Mouse (Mus musculus) forebrain, embryonic 13.5 days (tissue): ENCODE measurements at regions not wholly inside any gene's neighbourhood (a gene's known extent, or its start where the extent isn't known, plus 50 kb on each side); places are given as distances from the start of the nearest gene placed in this dataset.
"Not testable (repeated sequence)": the region's sequence is repeated elsewhere in the genome, so short reads cannot be mapped to it uniquely, and the experiment has no call there.

Experiments
- ATAC-seq: fragments of 200-750 bp; cut with Nextera tagmentation; 2 replicates; pipeline ENCODE4 v1.8.0; 2017
- H3K27ac ChIP-seq: fragments of 300-500 bp; sonication (generic); 2 replicates; pipeline ENCODE4 v1.5.1; 2015; ENCODE audit warnings: inconsistent platforms, mild to moderate bottlenecking, moderate library complexity
- H3K27me3 ChIP-seq: fragments of 300-500 bp; sonication (generic); 2 replicates; pipeline ENCODE4 v1.6.1; 2015; ENCODE audit warnings: mild to moderate bottlenecking, inconsistent platforms
- H3K36me3 ChIP-seq: fragments of 300-500 bp; sonication (generic); 2 replicates; pipeline ENCODE4 v1.6.1; 2015; ENCODE audit warnings: mild to moderate bottlenecking, inconsistent platforms; ENCODE audit not compliant: poor library complexity, severe bottlenecking
- H3K4me1 ChIP-seq: fragments of 300-500 bp; sonication (generic); 2 replicates; pipeline ENCODE4 v1.6.1; 2015; ENCODE audit warnings: inconsistent platforms
- H3K4me2 ChIP-seq: fragments of 300-500 bp; sonication (generic); 2 replicates; pipeline ENCODE4 v1.6.1; 2015; ENCODE audit warnings: inconsistent platforms, mild to moderate bottlenecking, moderate library complexity
- H3K4me3 ChIP-seq: fragments of 300-500 bp; sonication (generic); 2 replicates; pipeline ENCODE4 v1.5.1; 2015; ENCODE audit warnings: mild to moderate bottlenecking, inconsistent platforms
- H3K9ac ChIP-seq: fragments of 300-500 bp; sonication (generic); 2 replicates; pipeline ENCODE4 v1.6.1; 2015; ENCODE audit warnings: mild to moderate bottlenecking, inconsistent platforms
- H3K9me3 ChIP-seq: fragments of 300-500 bp; sonication (generic); replicated peaks from 2 replicates; pipeline ENCODE4 v1.6.1; 2016; ENCODE audit warnings: inconsistent platforms
- WGBS: fragments of 180-500 bp; shearing (Covaris S2); methylation state at CpG from one replicate; pipeline ENCODE4 v1.1.7; 2015; 5-methylcytosine and 5-hydroxymethylcytosine counted together

GRCm38 (mm10) chr17:69563165-69563564 lies 124.0 kb downstream of the Akain1 start:
- H3K4me2 ChIP-seq: no peak overlapping the region
- H3K4me3 ChIP-seq: no peak overlapping the region
- WGBS: 12% methylated on average over 4 of the region's 4 CpGs
- peak; percentile 94 for ATAC-seq
- H3K9me3 ChIP-seq: no peaks in the 10 kb centered on the region
- H3K36me3 ChIP-seq: no peaks in the 10 kb centered on the region
- no peak overlapping the region for H3K9ac ChIP-seq
- H3K27me3 ChIP-seq: no peaks in the 10 kb centered on the region
- no peaks in the 10 kb centered on the region for H3K4me1 ChIP-seq
- H3K27ac ChIP-seq: no peak overlapping the region

GRCm38 (mm10) chr17:69571070-69571669 lies 132.0 kb downstream of the Akain1 start:
- ATAC-seq, H3K9ac ChIP-seq, H3K4me3 ChIP-seq, H3K4me2 ChIP-seq, H3K27ac ChIP-seq, H3K9me3 ChIP-seq, H3K36me3 ChIP-seq, H3K4me1 ChIP-seq, H3K27me3 ChIP-seq: not testable (repeated sequence)
- WGBS: 56% methylated on average over 8 of the region's 8 CpGs

GRCm38 (mm10) chr17:69590553-69590952 lies 151.4 kb downstream of the Akain1 start:
- Histone ChIP-seq H3K27me3 (no peaks in the 10 kb centered on the region), H3K36me3 (no peaks in the 10 kb centered on the region), H3K4me3 (no peak overlapping the region), H3K4me1 (no peaks in the 10 kb centered on the region), H3K27ac (no peak overlapping the region), H3K4me2 (no peak overlapping the region), H3K9me3 (no peaks in the 10 kb centered on the region), H3K9ac (no peak overlapping the region)
- WGBS: 74% methylated on average over 4 of the region's 4 CpGs
- ATAC-seq: no peak

- H3K4me3 ChIP-seq: no peak overlapping the region
- 82% methylated on average over 3 of the region's 3 CpGs for WGBS
- no peak overlapping the region for H3K4me2 ChIP-seq
- no peak overlapping the region for H3K27ac ChIP-seq
- no peaks in the 10 kb centered on the region for H3K4me1 ChIP-seq
- no peaks in the 10 kb centered on the region for H3K36me3 ChIP-seq
- no peaks in the 10 kb centered on the region for H3K27me3 ChIP-seq
- H3K9me3 ChIP-seq: no peaks in the 10 kb centered on the region
- ATAC-seq: 0 out of 2 replicates have a peak, but pooled peaks have one; percentile 16
- H3K9ac ChIP-seq: no peak overlapping the region
These were observed 158.7 kb downstream of the Akain1 start for GRCm38 (mm10) chr17:69597773-69598295.

- H3K4me1 ChIP-seq: no peaks in the 10 kb centered on the region
- no peak overlapping the region for H3K27ac ChIP-seq
- no peak overlapping the region for H3K4me2 ChIP-seq
- no peak for ATAC-seq
- 93% methylated on average over 5 of the region's 5 CpGs for WGBS
- H3K9ac ChIP-seq: no peak overlapping the region
- no peaks in the 10 kb centered on the region for H3K27me3 ChIP-seq
- no peak overlapping the region for H3K4me3 ChIP-seq
- H3K9me3 ChIP-seq: no peaks in the 10 kb centered on the region
- H3K36me3 ChIP-seq: no peaks in the 10 kb centered on the region
These were observed 159.3 kb downstream of the Akain1 start for GRCm38 (mm10) chr17:69598461-69598860.

- H3K27ac ChIP-seq: no peak overlapping the region
- no peaks in the 10 kb centered on the region for H3K9me3 ChIP-seq
- no peaks in the 10 kb centered on the region for H3K4me1 ChIP-seq
- H3K4me3 ChIP-seq: no peak overlapping the region
- H3K9ac ChIP-seq: no peak overlapping the region
- H3K27me3 ChIP-seq: no peaks in the 10 kb centered on the region
- H3K36me3 ChIP-seq: no peaks in the 10 kb centered on the region
- no peak; the same call in 1 of the 2 replicates for ATAC-seq
- H3K4me2 ChIP-seq: no peak overlapping the region
These were observed 164.5 kb downstream of the Akain1 start for GRCm38 (mm10) chr17:69603596-69603995.

GRCm38 (mm10) chr17:69604698-69605097 lies 165.6 kb downstream of the Akain1 start:
- peak; percentile 70 for ATAC-seq
- Histone ChIP-seq H3K4me2 (no peak overlapping the region), H3K4me1 (no peaks in the 10 kb centered on the region), H3K9ac (no peak overlapping the region), H3K4me3 (no peak overlapping the region), H3K9me3 (no peaks in the 10 kb centered on the region), H3K27ac (no peak overlapping the region), H3K27me3 (no peaks in the 10 kb centered on the region), H3K36me3 (no peaks in the 10 kb centered on the region)
- 68% methylated on average over 6 of the region's 6 CpGs for WGBS

GRCm38 (mm10) chr17:69605458-69605857 lies 166.3 kb downstream of the Akain1 start:
- Histone ChIP-seq H3K4me3 (no peak overlapping the region), H3K27ac (no peak overlapping the region), H3K27me3 (no peaks in the 10 kb centered on the region), H3K9ac (no peak overlapping the region), H3K9me3 (no peaks in the 10 kb centered on the region), H3K36me3 (no peaks in the 10 kb centered on the region), H3K4me1 (no peaks in the 10 kb centered on the region), H3K4me2 (no peak overlapping the region)
- WGBS: 78% methylated on average over 9 of the region's 9 CpGs
- no peak for ATAC-seq

- H3K4me3 ChIP-seq: no peak overlapping the region
- no peaks in the 10 kb centered on the region for H3K9me3 ChIP-seq
- H3K27ac ChIP-seq: no peak overlapping the region
- ATAC-seq: peak; percentile 80; the same call in 1 of the 2 replicates
- H3K36me3 ChIP-seq: no peaks in the 10 kb centered on the region
- peaks cover 12% of the 10 kb centered on the region; the same call in 1 of the 2 replicates for H3K27me3 ChIP-seq
- H3K4me2 ChIP-seq: no peak overlapping the region
- 33% methylated on average over 3 of the region's 3 CpGs for WGBS
- no peak overlapping the region for H3K9ac ChIP-seq
- peaks cover 4% of the 10 kb centered on the region; the same call in 1 of the 2 replicates for H3K4me1 ChIP-seq
These were observed 192.3 kb downstream of the Akain1 start for GRCm38 (mm10) chr17:69631411-69631810.

GRCm38 (mm10) chr17:69650496-69650895 lies 211.4 kb downstream of the Akain1 start:
- not testable (repeated sequence) for H3K4me2 ChIP-seq, H3K9ac ChIP-seq, H3K4me3 ChIP-seq, ATAC-seq, H3K4me1 ChIP-seq, H3K9me3 ChIP-seq, H3K27me3 ChIP-seq, H3K36me3 ChIP-seq, H3K27ac ChIP-seq
- WGBS: 91% methylated on average over 2 of the region's 2 CpGs

- no peak overlapping the region for H3K4me2 ChIP-seq
- no peak overlapping the region for H3K4me3 ChIP-seq
- ATAC-seq: no peak
- no peak overlapping the region for H3K27ac ChIP-seq
- no peaks in the 10 kb centered on the region for H3K27me3 ChIP-seq
- WGBS: 50% methylated on average over 2 of the region's 2 CpGs
- 0 out of 2 replicates have a peak, but pooled peaks cover 12% of the 10 kb centered on the region for H3K9me3 ChIP-seq
- no peaks in the 10 kb centered on the region for H3K4me1 ChIP-seq
- H3K9ac ChIP-seq: no peak overlapping the region
- H3K36me3 ChIP-seq: no peaks in the 10 kb centered on the region
These were observed 215.5 kb downstream of the Akain1 start for GRCm38 (mm10) chr17:69654586-69654985.

GRCm38 (mm10) chr17:69672530-69672929 lies 233.4 kb downstream of the Akain1 start:
- H3K9ac ChIP-seq: no peak overlapping the region
- H3K4me3 ChIP-seq: no peak overlapping the region
- 92% methylated on average over 3 of the region's 3 CpGs for WGBS
- H3K27ac ChIP-seq: no peak overlapping the region
- H3K4me1 ChIP-seq: no peaks in the 10 kb centered on the region
- ATAC-seq: peak; percentile 82; the same call in 1 of the 2 replicates
- H3K4me2 ChIP-seq: no peak overlapping the region
- H3K9me3 ChIP-seq: no peaks in the 10 kb centered on the region
- H3K27me3 ChIP-seq: no peaks in the 10 kb centered on the region
- no peaks in the 10 kb centered on the region for H3K36me3 ChIP-seq

GRCm38 (mm10) chr17:69683091-69683490 lies 244.0 kb downstream of the Akain1 start:
- 90% methylated on average over 5 of the region's 5 CpGs for WGBS
- H3K36me3 ChIP-seq: no peaks in the 10 kb centered on the region
- no peaks in the 10 kb centered on the region for H3K9me3 ChIP-seq
- H3K4me3 ChIP-seq: no peak overlapping the region
- no peaks in the 10 kb centered on the region for H3K27me3 ChIP-seq
- no peak overlapping the region for H3K9ac ChIP-seq
- H3K27ac ChIP-seq: no peak overlapping the region
- no peak for ATAC-seq
- H3K4me1 ChIP-seq: peaks cover 20% of the 10 kb centered on the region
- H3K4me2 ChIP-seq: no peak overlapping the region
